Mouse (Mus musculus) lung, embryonic 16.5 days (tissue): ENCODE measurements at regions not wholly inside any gene's neighbourhood (a gene's known extent, or its start where the extent isn't known, plus 50 kb on each side); places are given as distances from the start of the nearest gene placed in this dataset.

Experiments
- ATAC-seq: fragments of 200-750 bp; cut with Nextera tagmentation; 2 replicates; pipeline ENCODE4 v1.8.0; 2017; ENCODE audit warnings: low read depth, mild to moderate bottlenecking, moderate library complexity
- H3K27ac ChIP-seq: fragments of 300-500 bp; sonication (generic); 2 replicates; pipeline ENCODE4 v1.5.1; 2014; ENCODE audit warnings: mild to moderate bottlenecking, control low read depth, low read length
- H3K27me3 ChIP-seq: fragments of 300-500 bp; sonication (generic); 2 replicates; pipeline ENCODE4 v1.6.1; 2014; ENCODE audit warnings: low read depth, low read length, mixed read lengths; ENCODE audit not compliant: control insufficient read depth, insufficient read depth
- H3K36me3 ChIP-seq: fragments of 300-500 bp; sonication (generic); 2 replicates; pipeline ENCODE4 v1.6.1; 2014; ENCODE audit warnings: low read length; ENCODE audit not compliant: control insufficient read depth, insufficient read depth
- H3K4me1 ChIP-seq: fragments of 300-500 bp; sonication (generic); replicated peaks from 2 replicates; pipeline ENCODE4 v1.6.1; 2014; ENCODE audit warnings: low read length, mixed read lengths; ENCODE audit not compliant: control insufficient read depth, insufficient read depth
- H3K4me2 ChIP-seq: fragments of 300-500 bp; sonication (generic); 2 replicates; pipeline ENCODE4 v1.6.1; 2014; ENCODE audit warnings: low read depth, low read length, control low read depth
- H3K4me3 ChIP-seq: fragments of 300-500 bp; sonication (generic); 2 replicates; pipeline ENCODE4 v1.5.1; 2014; ENCODE audit warnings: mild to moderate bottlenecking, low read length, control low read depth
- H3K9ac ChIP-seq: fragments of 300-500 bp; sonication (generic); 2 replicates; pipeline ENCODE4 v1.6.1; 2014; ENCODE audit warnings: low read length, control low read depth
- H3K9me3 ChIP-seq: fragments of 300-500 bp; sonication (generic); 2 replicates; pipeline ENCODE4 v1.6.1; 2016; ENCODE audit warnings: low read length; ENCODE audit not compliant: control insufficient read depth
- WGBS: fragments of 180-500 bp; shearing (Covaris S2); extraction: QIAGEN DNeasy Blood & Tissue Kit; methylation state at CpG from one replicate; pipeline ENCODE4 v1.1.7; 2014; 5-methylcytosine and 5-hydroxymethylcytosine counted together

GRCm38 (mm10) chr13:71403654-71404560 is 559.6 kb downstream of the Irx1 start:
- ATAC-seq, result no peak
- Histone ChIP-seq H3K27ac (no peak overlapping the region), H3K4me2 (no peak overlapping the region)

GRCm38 (mm10) chr13:71393716-71394309 is 552.2 kb upstream of the Adamts16 start:
- H3K4me3 ChIP-seq, result no peak overlapping the region
- no peak for ATAC-seq
- H3K27ac ChIP-seq, result no peak overlapping the region
- no peaks in the 10 kb centered on the region for H3K27me3 ChIP-seq
- H3K36me3 ChIP-seq, result no peaks in the 10 kb centered on the region
- 65% methylated on average over 10 of the region's 10 CpGs for WGBS
- no peaks in the 10 kb centered on the region for H3K9me3 ChIP-seq
- no peak overlapping the region for H3K9ac ChIP-seq
- H3K4me1 ChIP-seq, result no peaks in the 10 kb centered on the region
- no peak overlapping the region for H3K4me2 ChIP-seq

More at GRCm38 (mm10) chr13:71403654-71404560, 559.6 kb downstream of the Irx1 start:
- Histone ChIP-seq H3K4me3 (no peak overlapping the region), H3K36me3 (no peaks in the 10 kb centered on the region), H3K4me1 (no peaks in the 10 kb centered on the region), H3K9me3 (no peaks in the 10 kb centered on the region), H3K27me3 (no peaks in the 10 kb centered on the region), H3K9ac (no peak overlapping the region)
- WGBS, result 68% methylated on average over 21 of the region's 21 CpGs

- H3K27me3 ChIP-seq, result no peaks in the 10 kb centered on the region
- H3K4me1 ChIP-seq, result peaks cover 21% of the 10 kb centered on the region
- H3K4me2 ChIP-seq, result no peak overlapping the region
- no peaks in the 10 kb centered on the region for H3K36me3 ChIP-seq
- 61% methylated on average over 2 of the region's 2 CpGs for WGBS
- no peak overlapping the region for H3K27ac ChIP-seq
- no peak overlapping the region for H3K9ac ChIP-seq
- H3K9me3 ChIP-seq, result no peaks in the 10 kb centered on the region
- H3K4me3 ChIP-seq, result no peak overlapping the region
- ATAC-seq, result no peak
These were observed 537.0 kb upstream of the Adamts16 start for GRCm38 (mm10) chr13:71378641-71379040.

- peak; percentile 94 for ATAC-seq
- no peaks in the 10 kb centered on the region for H3K36me3 ChIP-seq
- no peaks in the 10 kb centered on the region for H3K9me3 ChIP-seq
- peaks cover 28% of the 10 kb centered on the region for H3K4me1 ChIP-seq
- 20% methylated on average over 9 of the region's 9 CpGs for WGBS
- H3K9ac ChIP-seq, result no peak overlapping the region
- no peaks in the 10 kb centered on the region for H3K27me3 ChIP-seq
- H3K27ac ChIP-seq, result peak overlapping the region; percentile 77
- H3K4me3 ChIP-seq, result no peak overlapping the region
- peak overlapping the region; percentile 43 for H3K4me2 ChIP-seq
These were observed 534.4 kb upstream of the Adamts16 start for GRCm38 (mm10) chr13:71375909-71376606.

GRCm38 (mm10) chr13:71372701-71373685 is 531.4 kb upstream of the Adamts16 start:
- H3K4me3 ChIP-seq, result no peak overlapping the region
- ATAC-seq, result peak; percentile 30
- H3K9me3 ChIP-seq, result no peaks in the 10 kb centered on the region
- no peaks in the 10 kb centered on the region for H3K27me3 ChIP-seq
- H3K9ac ChIP-seq, result no peak overlapping the region
- H3K4me1 ChIP-seq, result peaks cover 28% of the 10 kb centered on the region
- no peaks in the 10 kb centered on the region for H3K36me3 ChIP-seq
- 15% methylated on average over 10 of the region's 10 CpGs for WGBS
- peak overlapping the region; percentile 75 for H3K27ac ChIP-seq
- peak overlapping the region; percentile 25 for H3K4me2 ChIP-seq

GRCm38 (mm10) chr13:71369832-71370231 is 528.2 kb upstream of the Adamts16 start:
- no peak overlapping the region for H3K4me2 ChIP-seq
- WGBS, result 59% methylated on average over 3 of the region's 3 CpGs
- no peak overlapping the region for H3K9ac ChIP-seq
- no peak overlapping the region for H3K27ac ChIP-seq
- no peaks in the 10 kb centered on the region for H3K9me3 ChIP-seq
- H3K4me1 ChIP-seq, result peaks cover 18% of the 10 kb centered on the region
- ATAC-seq, result no peak
- H3K36me3 ChIP-seq, result no peaks in the 10 kb centered on the region
- H3K4me3 ChIP-seq, result no peak overlapping the region
- H3K27me3 ChIP-seq, result no peaks in the 10 kb centered on the region

- ATAC-seq, result no peak
These were observed 523.6 kb upstream of the Adamts16 start for GRCm38 (mm10) chr13:71365261-71365660.

GRCm38 (mm10) chr13:71362311-71362710 is 520.7 kb upstream of the Adamts16 start:
- Histone ChIP-seq H3K9me3 (no peaks in the 10 kb centered on the region), H3K4me2 (no peak overlapping the region), H3K27ac (no peak overlapping the region), H3K27me3 (no peaks in the 10 kb centered on the region), H3K9ac (no peak overlapping the region), H3K4me1 (no peaks in the 10 kb centered on the region), H3K36me3 (no peaks in the 10 kb centered on the region), H3K4me3 (no peak overlapping the region)
- 80% methylated on average over 5 of the region's 5 CpGs for WGBS
- ATAC-seq, result no peak

More at GRCm38 (mm10) chr13:71365261-71365660, 523.6 kb upstream of the Adamts16 start:
- Histone ChIP-seq H3K4me3 (no peak overlapping the region), H3K27me3 (no peaks in the 10 kb centered on the region), H3K27ac (no peak overlapping the region), H3K9ac (no peak overlapping the region), H3K36me3 (no peaks in the 10 kb centered on the region), H3K9me3 (no peaks in the 10 kb centered on the region), H3K4me2 (no peak overlapping the region), H3K4me1 (no peaks in the 10 kb centered on the region)
- WGBS, result 78% methylated on average over 3 of the region's 3 CpGs
